Mouse (Mus musculus) small intestine, adult 2 months (tissue): ENCODE data around the gene Exosc7. TPM values are rescaled to one million over a fixed set of nuclear protein-coding genes. Genes with fewer than 3 reads are reported as not detected.

Experiments used
- H3K27ac ChIP-seq: fragments of 200-500 bp; 2 replicates; pipeline ENCODE4 v1.5.1; 2012; ENCODE audit warnings: low read depth, low read length, control low read depth, inconsistent platforms; ENCODE audit not compliant: insufficient read depth
- H3K27me3 ChIP-seq: fragments of 200-500 bp; 2 replicates; pipeline ENCODE4 v1.6.1; 2012; ENCODE audit warnings: mild to moderate bottlenecking, moderate library complexity, low read length, inconsistent platforms; ENCODE audit not compliant: control insufficient read depth, insufficient read depth
- H3K36me3 ChIP-seq: fragments of 200-500 bp; 2 replicates; pipeline ENCODE4 v1.6.1; 2012; ENCODE audit warnings: mild to moderate bottlenecking, low read length, control low read depth, inconsistent platforms; ENCODE audit not compliant: control insufficient read depth, insufficient read depth
- H3K4me1 ChIP-seq: fragments of 200-500 bp; 2 replicates; pipeline ENCODE4 v1.6.1; 2012; ENCODE audit warnings: low read length, inconsistent platforms, mixed read lengths; ENCODE audit not compliant: control insufficient read depth, insufficient read depth, insufficient read length
- H3K4me3 ChIP-seq: fragments of 200-500 bp; 2 replicates; pipeline ENCODE4 v1.5.1; 2012; ENCODE audit warnings: low read depth, mild to moderate bottlenecking, control low read depth, inconsistent platforms, low read length, moderate library complexity
- CTCF ChIP-seq: fragments of 200-500 bp; IDR thresholded peaks from 2 replicates; pipeline ENCODE4 v1.5.1; 2012; ENCODE audit warnings: low read depth, mild to moderate bottlenecking, control low read depth, inconsistent platforms, low read length, moderate library complexity, mixed read lengths; ENCODE audit not compliant: insufficient replicate concordance, insufficient read length; ENCODE audit errors: extremely low read depth
- POLR2A ChIP-seq: fragments of 200-500 bp; IDR thresholded peaks from 2 replicates; pipeline ENCODE4 v1.6.1; 2012; ENCODE audit warnings: low read depth, mild to moderate bottlenecking, control low read depth, inconsistent platforms, low read length, moderate library complexity
- WGBS: fragments of 180-500 bp; shearing (Covaris S2); methylation state at CpG from one replicate; pipeline ENCODE4 v1.1.7; 2018; 5-methylcytosine and 5-hydroxymethylcytosine counted together
- polyA plus RNA-seq: library from polyadenylated mRNA; depleted of rRNA; stranded (reverse); fragments of >200 nt; gene quantifications from 2 replicates; pipeline ENCODE4 v1.2.3, GENCODE M21; 2012

The Exosc7 gene
- polyA plus RNA-seq, 1 experiment, result 14.6 TPM

DNA sequence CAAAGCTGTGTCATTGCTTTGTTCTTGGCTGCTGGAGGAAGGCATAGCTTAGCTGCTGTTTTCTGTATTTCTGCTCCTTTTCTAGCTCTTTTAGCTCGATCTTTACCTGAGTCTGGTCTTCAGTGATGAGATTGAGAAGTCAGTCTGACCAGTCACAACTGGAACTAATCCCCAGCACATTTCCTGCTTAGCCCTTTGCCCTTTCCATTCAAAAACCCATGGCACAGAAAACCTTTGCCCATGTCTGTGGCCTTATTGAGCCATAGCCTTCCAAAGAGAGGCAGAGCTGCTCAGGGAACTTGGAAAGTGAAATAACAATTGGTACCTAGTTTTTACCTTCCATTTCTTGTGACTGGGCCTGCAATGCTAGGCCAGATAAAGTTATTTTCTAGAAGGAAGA is 2.6 kb downstream of the Exosc7 start:
- TF ChIP-seq CTCF, result no peak
- TF ChIP-seq POLR2A, result no peak
- Histone ChIP-seq H3K27ac (peak overlapping the region; percentile 39; the same call in 1 of the 2 replicates), H3K36me3 (peaks cover 15% of the 10 kb centered on the region), H3K4me1 (peaks cover 5% of the 10 kb centered on the region; the same call in 1 of the 2 replicates), H3K4me3 (no peak overlapping the region), H3K27me3 (no peaks in the 10 kb centered on the region)
- WGBS, result 82% methylated on average over 1 of the region's 1 CpGs

GRCm38 (mm10) chr9:123123017-123123416 is 10.0 kb downstream of the Exosc7 start:
- no peak for TF ChIP-seq POLR2A
- TF ChIP-seq CTCF, result no peak
- Histone ChIP-seq H3K4me3 (no peak overlapping the region), H3K27ac (peak overlapping the region; percentile 96), H3K4me1 (peaks cover 15% of the 10 kb centered on the region; the same call in 1 of the 2 replicates), H3K27me3 (no peaks in the 10 kb centered on the region), H3K36me3 (peaks cover 36% of the 10 kb centered on the region)
- 79% methylated on average over 3 of the region's 3 CpGs for WGBS

DNA sequence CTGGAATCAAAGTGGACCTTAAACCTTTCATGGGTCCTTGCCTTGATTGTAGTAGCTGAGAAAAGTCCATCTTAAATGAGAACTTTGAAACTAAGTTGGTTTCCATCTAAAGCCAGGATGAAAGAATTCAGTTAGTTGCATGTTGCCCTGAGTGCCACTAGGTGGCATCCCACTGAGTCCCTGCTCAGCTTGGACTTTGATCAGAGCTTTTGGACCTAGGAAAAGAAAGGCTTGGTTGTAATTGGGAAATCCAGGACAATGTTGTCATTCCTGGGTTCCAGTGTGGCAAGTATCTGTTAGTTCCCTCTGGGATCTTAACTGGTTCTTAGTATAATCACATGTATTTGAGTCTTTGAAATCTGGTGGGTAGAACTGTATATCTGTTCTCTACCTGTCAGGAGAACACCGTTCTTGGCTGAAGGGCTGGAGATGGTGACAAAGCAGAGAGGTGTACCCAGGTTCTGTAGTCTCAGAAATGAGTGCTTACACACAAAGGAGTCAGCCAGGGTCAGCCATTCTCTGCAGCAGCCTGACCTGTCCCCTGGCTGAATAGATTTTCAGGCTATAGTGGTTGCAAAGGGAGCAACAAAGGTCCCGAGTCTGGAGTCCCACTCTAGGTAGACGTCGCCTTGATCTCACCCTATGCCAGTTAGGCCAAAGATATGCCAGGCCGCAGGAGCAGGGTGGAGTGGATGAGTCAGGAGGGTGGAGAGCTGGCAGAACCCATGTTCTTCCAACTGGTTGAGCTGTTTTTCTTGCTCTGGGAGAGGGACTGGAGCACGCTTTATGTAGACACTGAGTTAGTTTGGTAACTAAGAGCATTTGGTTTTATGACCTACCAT is 10.8 kb downstream of the Exosc7 start:
- H3K36me3 ChIP-seq, result peaks cover 39% of the 10 kb centered on the region
- no peak overlapping the region for H3K4me3 ChIP-seq
- TF ChIP-seq CTCF, result peak; percentile 65; the same call in 1 of the 2 replicates
- TF ChIP-seq POLR2A, result no peak
- peak overlapping the region; percentile 96 for H3K27ac ChIP-seq
- WGBS, result 55% methylated on average over 6 of the region's 6 CpGs
- H3K4me1 ChIP-seq, result peaks cover 15% of the 10 kb centered on the region; the same call in 1 of the 2 replicates
- no peaks in the 10 kb centered on the region for H3K27me3 ChIP-seq

- WGBS, result 27% methylated on average over 2 of the region's 2 CpGs
Observed at GRCm38 (mm10) chr9:123124413-123124981, 11.5 kb downstream of the Exosc7 start.

GRCm38 (mm10) chr9:123127663-123128062 is 14.6 kb downstream of the Exosc7 start:
- Histone ChIP-seq H3K27me3 (no peaks in the 10 kb centered on the region), H3K27ac (no peak overlapping the region), H3K36me3 (peaks cover 45% of the 10 kb centered on the region), H3K4me3 (no peak overlapping the region), H3K4me1 (peaks cover 15% of the 10 kb centered on the region; the same call in 1 of the 2 replicates)
- TF ChIP-seq POLR2A, result no peak
- TF ChIP-seq CTCF, result no peak
- WGBS, result 93% methylated on average over 6 of the region's 6 CpGs

More at GRCm38 (mm10) chr9:123124413-123124981, 11.5 kb downstream of the Exosc7 start:
- Histone ChIP-seq H3K4me1 (peaks cover 15% of the 10 kb centered on the region; the same call in 1 of the 2 replicates), H3K36me3 (peaks cover 36% of the 10 kb centered on the region), H3K27me3 (no peaks in the 10 kb centered on the region), H3K27ac (peak overlapping the region; percentile 96), H3K4me3 (no peak overlapping the region)
- no peak for TF ChIP-seq CTCF
- TF ChIP-seq POLR2A, result no peak

GRCm38 (mm10) chr9:123132994-123133393 is 20.0 kb downstream of the Exosc7 start:
- 94% methylated on average over 3 of the region's 3 CpGs for WGBS
- Histone ChIP-seq H3K36me3 (peaks cover 64% of the 10 kb centered on the region), H3K4me3 (no peak overlapping the region), H3K4me1 (no peaks in the 10 kb centered on the region), H3K27me3 (no peaks in the 10 kb centered on the region), H3K27ac (no peak overlapping the region)
- TF ChIP-seq POLR2A (no peak), CTCF (no peak)

DNA sequence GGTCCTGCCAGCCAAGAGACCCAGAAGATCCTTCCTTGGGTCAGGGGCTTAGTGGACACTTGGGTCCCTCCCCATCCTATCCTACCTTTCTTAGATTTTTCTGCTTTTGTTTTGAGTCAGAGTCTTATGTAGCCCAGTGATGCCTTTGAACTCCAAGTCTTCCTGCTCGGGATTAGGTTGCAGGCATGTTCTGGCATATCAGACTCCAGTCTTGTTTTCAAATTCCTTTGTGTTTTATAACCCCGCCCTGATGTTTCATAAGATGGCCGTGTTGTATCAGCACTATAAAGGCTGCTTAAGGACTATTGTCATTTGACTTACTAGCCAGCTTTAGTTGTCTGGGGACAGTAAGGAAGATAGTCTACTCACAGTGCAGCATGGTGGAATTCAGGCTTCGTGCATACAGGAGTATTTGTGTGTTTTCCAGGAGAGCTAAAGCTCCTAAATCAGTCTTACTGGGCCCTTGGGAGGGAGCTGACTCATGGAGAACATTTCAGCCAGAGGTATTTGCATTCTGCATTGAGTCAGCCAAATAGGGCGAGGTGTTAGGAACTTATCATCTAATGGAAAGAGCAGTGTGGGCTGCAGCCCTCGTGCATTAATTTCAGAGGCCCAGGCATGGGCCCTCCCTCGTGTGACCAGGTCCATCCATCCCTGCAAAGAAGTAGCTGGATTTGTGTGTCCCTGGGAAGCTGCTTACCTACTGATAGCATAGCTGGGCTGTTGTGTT is 24.1 kb downstream of the Exosc7 start:
- no peak for TF ChIP-seq CTCF
- TF ChIP-seq POLR2A, result no peak
- H3K4me3 ChIP-seq, result no peak overlapping the region
- WGBS, result 80% methylated on average over 7 of the region's 7 CpGs
- H3K4me1 ChIP-seq, result no peaks in the 10 kb centered on the region
- no peak overlapping the region for H3K27ac ChIP-seq
- peaks cover 41% of the 10 kb centered on the region for H3K36me3 ChIP-seq
- no peaks in the 10 kb centered on the region for H3K27me3 ChIP-seq
